Mouse (Mus musculus) adrenal gland, postnatal 4 days (tissue): ENCODE measurements around the gene Hspb8. TPM values are rescaled to one million over a fixed set of nuclear protein-coding genes. Genes with fewer than 3 reads are reported as not detected.
"Not testable (repeated sequence)": the region's sequence is repeated elsewhere in the genome, so short reads cannot be mapped to it uniquely, and the experiment has no call there.

Source experiments
- DNase-seq, 2 experiments: peaks; one replicate each; pipeline ENCODE4 v3.0.0; 2021 to 2022; ENCODE audit warnings: low spot score in 2 of 2, mixed read lengths in 2 of 2
- total RNA-seq, 2 experiments: library from RNA; stranded (reverse); gene quantifications; 2 replicates each; pipeline ENCODE4 v1.2.3; 2021

Hspb8 gene
- total RNA-seq, 2 experiments from 2014 or later: 31.0 to 39.1 TPM

DNA sequence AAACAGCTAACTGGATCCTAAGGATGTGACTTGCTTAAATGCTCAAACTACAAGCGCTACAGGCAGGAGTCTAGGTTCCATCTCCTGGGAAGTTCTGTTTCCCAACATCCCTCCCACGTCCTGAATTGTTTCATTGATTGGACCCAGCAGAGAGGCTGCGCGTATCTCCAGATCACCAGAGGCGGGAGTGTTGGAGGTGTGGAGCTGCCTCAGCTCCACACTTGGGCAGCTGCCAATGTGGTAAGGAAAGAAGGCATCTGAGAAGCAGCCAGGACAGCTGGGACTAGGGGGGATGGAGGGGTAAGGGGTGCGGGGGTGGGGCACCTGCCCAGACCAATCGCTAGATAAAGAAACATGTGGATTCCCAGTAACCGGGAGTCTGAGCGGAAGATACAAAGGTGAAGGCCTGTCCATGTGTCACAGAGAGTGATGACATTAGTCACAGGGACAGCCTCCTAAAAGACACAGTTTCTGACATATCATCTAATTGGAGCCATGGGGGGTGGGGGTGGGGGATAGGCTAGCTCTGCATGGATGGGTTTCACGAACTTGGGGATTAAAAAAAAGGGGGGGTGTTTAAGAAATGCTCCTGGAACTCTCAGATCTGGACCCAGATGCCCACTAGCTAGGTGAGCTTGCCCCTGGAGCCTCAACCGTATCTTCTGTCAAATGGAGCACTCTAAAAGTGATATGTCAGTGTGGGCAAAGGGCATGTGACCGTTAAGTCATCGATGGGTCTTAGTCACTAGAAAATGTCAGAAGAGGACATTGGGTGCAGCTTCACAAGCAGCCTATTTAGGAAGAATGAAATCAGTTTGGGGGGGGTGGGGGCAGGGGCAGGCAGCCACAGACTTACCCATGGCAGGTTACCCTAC lies 12.5 kb upstream of the Hspb8 start:
- no peak for DNase-seq

- DNase-seq: no peak
These were observed 10.2 kb upstream of the Hspb8 start for GRCm38 (mm10) chr5:116432871-116433270.

- DNase-seq: no peak
These were observed 4.0 kb upstream of the Hspb8 start for GRCm38 (mm10) chr5:116426701-116427100.

- DNase-seq: not testable (repeated sequence)
These were observed 3.0 kb upstream of the Hspb8 start for GRCm38 (mm10) chr5:116425709-116426108.

DNA sequence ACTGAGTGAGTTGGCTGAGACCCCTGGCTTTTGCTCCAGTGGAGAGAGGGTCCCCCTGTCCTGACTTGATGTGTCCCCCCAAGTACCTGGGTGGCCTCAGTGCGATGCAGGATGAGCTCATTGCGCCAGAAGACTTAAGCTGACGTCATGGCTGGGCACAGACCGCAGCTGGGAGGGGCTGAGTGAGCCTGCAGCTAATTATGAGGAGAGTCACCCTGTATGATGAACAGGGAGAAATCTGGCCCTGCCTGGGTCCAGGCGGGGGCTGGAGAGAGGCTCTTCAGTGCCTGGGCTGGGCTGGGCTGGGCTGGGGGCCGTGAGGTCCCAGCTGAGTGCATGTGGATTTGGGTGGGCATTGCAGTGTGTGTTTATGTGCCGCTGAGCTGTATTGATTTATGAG lies 2.6 kb upstream of the Hspb8 start:
- no peak for DNase-seq

DNA sequence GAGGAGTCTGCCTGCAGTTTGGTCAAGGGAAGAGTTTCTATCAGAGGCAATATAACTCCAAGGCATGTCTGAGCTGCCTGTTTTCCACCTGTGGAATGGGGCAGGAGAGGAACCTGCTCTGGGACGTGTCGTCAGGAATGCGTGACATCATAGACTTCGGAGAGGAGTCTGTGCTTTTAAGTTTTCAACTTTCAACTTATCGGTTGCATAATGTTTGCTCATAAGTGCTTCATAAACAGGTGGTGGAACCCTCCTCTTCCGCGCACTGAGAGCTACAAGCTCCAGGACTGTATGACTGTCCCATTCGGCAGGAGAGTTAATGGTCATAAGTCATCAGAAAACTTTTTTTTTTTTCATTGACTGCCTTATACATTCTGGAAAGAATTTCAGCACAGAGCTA lies 1.1 kb upstream of the Hspb8 start:
- DNase-seq: no peak

- no peak for DNase-seq
These were observed 728 bp downstream of the Hspb8 start for GRCm38 (mm10) chr5:116421791-116422481.

DNA sequence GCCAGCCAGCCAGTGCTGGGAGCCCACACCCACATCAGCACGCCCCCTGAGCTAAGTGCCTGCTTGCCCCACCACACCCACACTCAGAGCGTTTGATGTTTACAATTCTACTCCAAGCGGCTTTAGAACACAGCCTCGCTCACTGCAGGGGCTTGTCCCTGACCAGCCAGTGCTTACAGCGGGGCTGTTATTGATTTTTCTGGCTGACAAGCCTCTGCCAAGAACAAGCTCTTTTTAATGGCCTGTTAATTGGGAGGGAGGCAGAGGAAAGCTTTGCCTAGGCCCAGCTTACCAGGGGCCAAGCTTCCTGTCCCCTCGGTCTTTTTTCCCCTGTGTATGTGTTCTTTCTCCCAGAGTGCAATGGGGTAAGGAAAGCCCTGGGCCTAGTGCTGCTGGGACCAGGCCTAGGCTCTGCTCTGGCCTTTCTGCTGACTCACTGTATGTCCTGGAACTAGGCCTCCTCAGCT lies 1.9 kb downstream of the Hspb8 start:
- no peak for DNase-seq

GRCm38 (mm10) chr5:116420213-116420612 lies 2.5 kb downstream of the Hspb8 start:
- DNase-seq: no peak

DNA sequence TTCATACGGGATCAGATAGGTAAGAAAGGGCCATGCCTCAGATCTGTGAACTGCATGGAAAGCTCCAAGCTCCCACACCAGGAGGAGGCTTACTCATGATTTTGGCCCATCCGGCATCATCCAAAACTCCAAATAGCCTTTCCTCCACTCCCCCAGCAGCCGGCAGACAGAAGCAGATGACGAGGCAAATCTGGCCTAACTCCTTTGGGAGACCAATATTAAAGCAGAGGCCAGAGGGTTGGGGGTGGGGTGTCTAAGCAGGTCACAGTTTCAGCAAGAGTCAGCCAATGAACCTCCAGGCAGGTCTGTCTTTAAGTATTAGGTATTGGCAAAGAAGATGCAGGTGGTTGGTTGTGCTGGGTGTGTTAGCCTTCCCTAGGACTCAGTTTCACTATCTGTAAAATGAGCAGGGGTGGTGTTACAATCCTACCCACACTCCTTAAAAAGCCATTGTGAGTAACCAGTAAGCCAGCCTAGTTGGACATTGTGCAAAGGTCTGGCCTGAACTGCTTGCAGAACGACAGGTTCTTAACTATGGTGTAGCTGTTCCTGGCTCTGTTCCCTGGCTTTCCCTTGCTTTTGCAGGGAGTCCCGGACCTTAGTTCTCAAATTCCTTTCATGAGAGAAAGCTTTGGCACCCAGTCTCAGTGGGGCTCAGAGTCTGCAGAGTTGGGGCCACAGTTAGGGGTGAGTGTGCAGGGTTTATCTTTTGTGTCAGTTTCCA lies 3.2 kb downstream of the Hspb8 start:
- DNase-seq: no peak

GRCm38 (mm10) chr5:116416208-116416607 lies 6.5 kb downstream of the Hspb8 start:
- no peak for DNase-seq

DNA sequence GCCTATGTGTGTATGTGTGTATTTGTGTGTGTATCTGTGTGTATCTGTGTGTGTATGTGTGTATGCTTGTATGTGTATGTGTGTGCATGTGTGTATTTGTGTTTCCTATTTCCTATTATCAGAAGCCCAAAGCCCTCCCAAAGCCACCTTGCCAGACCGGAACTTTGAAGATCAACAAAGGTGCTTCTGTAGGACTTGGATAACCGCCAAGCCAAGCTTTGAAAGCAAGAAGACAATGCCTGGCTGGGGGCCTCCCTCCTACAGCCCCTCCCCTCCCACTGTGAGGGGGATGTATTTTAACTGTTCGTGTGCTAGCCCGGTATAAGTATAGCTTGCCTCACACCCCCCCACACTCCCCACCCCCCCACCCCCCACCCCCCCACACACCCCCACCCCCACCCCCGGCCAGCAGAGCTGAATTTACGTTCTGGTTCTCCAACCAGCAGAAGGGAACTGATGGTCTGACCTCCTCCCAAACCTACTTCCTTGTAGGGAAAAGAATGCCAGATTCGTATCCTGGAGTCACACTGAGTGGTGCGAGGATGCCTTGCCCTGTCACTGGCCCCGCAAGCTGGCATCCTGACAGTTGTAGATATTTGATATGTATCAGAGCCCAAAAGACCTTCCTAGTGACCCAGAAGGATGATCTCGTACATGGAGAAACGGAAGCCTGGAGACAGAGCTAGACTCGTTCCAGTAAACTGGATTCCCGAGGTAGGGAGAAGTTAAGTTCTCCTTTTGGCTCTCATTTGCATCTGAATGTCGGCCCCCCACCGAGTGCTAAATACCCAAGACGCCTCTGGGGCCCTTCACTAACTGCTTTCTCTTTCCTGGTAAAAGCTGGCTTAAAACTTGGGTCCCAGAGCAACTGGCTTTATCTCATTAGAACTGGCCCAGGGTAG lies 12.7 kb downstream of the Hspb8 start:
- DNase-seq: no peak

DNA sequence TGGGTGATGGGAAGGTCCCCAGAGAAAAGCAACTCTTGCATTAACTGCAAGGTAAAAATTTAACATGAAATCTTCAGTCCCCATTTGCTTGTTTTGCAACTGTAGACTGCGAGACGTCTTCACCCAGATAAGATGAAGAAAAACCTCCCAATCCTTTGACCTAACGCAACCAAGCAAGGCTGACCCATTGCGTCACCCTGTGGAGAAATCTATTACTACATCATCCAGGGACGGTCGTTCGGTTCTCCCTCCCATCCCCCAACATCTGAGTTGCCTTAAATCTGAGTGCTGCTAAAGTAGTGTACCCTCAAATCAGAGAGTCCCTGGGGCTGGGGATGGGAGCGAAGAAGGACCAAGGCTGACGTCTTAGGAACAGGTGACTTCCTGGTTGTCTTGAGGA lies 13.7 kb downstream of the Hspb8 start:
- no peak for DNase-seq

DNA sequence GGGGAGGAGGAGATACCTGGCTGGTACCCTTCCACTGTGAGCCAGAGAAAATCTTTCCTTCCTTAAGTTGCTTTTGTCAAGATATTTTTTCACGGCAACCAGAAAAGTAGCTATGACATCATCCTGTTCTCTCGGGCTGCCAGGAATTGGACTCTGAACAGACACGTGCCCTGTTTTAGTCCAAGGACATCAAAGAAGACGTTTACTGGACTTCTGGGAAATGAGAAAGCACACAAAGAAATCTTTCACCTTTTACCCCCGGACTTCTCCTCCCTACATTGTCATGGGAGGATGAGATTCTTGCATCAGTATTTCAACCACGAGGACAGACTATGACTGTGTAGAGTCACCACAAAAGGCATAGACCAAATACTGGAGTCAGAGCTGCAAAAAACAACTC lies 14.7 kb downstream of the Hspb8 start:
- DNase-seq: no peak

DNA sequence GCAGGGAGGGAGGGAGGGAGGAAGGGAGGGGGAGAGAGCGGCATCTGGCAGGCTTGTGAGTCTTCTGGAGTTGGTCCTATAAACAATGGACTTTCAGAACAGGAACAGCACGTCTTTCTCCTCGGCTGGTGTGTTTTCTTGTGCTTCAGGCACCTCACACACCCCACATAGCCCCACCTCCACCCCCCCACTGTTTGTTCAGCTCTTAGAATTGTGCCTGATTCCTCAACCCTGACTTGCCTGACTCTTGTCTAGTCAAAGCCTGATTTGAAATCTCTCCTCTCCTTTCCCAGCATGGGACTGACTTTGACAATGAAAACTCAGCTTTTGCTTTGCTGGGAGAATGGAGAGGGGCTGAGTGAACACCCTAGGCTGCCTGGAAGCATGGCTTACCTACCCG lies 15.3 kb downstream of the Hspb8 start:
- no peak for DNase-seq

DNA sequence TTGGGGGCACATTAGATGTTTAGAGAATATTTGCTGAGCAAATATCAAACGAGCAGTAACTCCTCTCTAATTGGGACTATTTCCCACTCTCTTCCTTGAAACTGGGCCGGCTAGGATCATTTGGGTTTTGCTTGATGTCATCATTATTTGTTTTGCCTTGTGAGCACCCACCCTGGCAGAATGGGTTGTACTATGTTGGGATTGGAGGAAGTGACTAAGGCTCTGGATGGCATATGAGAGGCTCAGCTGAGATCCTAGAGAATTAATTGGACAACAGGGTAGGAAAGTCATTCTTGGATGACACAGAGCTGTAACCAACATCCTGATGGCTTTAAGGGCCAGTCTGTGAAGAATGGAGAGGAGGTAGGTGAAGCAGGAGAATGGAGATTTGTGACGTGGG lies 16.2 kb downstream of the Hspb8 start:
- DNase-seq: no peak

DNA sequence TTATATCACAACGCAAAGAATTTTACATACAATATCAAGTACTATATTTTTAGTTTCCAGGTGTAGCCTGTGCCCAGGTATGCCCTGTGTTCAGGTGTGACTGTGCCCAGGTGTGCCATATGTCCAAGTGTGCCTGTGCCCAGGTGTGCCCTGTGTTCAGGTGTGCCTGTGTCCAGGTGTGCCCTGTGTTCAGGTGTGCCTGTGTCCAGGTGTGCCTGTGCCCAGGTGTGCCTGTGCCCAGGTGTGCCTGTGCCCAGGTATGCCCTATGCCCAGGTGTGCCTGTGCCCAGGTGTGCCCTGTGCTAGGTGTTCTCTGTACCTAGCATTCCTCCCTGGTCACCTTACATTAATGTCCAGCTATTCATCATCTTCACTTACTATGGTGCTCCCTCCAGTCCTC lies 16.7 kb downstream of the Hspb8 start:
- no peak for DNase-seq

DNA sequence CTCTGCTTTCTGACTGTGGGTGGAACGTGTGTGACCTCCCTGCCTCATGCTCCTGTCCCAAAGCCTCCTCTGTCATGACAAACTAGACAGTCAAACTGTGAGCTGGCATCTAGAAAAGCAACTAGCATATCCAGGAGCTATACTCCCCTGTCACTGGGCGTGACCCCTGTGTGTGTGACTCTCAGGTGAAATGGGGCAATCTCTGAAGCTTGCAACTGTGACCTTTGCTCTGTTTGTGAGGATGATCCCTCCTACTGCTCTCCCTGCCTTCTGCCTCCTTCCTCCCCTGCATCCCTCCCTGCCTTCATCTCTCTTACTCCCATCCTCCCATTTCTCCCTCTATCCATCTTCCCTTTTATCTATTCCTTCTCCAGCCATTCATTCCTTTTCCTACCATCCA lies 18.6 kb downstream of the Hspb8 start:
- DNase-seq: no peak

DNA sequence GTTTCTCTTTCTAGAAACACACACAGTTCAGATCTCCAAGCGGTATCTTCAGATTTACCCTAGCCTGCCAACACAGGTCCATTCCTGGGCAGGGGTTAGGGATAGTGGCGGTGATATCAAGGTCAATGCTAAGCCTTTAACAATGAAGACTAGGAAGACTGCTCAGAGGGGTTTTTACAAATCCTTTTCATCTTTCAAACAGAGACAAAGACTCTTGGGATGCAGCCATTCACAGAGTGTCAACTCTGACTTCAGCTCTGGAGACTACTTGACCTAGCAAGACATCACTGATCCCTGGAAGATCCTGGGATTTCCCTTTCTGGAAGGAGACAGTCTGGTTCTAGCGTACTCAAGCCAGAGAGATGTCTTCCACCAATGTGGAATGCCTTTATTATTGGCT lies 21.9 kb downstream of the Hspb8 start:
- no peak for DNase-seq

DNA sequence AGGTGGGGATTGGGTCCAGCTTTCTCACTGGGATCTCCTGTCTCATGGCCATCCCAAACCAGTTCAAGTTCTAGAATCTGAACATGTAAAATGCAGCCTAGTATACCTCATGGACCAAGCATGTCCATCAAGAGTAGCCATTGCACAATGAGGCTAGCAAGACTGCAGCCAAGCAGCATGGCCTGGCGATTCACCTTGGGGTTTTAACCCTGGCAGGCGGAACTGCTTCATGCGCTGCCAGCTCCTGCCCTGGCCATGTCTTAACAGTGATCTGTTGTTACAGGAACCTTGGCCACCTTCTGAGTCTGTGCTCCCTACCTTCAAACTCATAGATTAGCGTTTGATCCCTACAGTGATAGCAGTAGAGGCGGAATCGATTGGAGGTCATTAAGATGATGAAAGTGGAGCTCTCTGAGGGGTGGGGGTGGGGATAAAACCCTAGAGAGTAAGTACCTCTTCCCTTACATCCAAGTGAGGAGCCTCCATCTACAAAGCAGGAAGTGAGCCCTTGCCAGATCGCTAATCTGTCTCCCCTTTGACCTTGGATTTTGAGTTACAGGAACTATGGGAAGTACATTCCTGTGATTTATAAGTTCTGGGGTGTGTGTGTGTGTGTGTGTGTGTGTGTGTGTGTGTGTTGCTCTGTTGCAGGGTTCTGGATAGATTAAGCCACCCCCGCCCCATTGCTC lies 22.5 kb downstream of the Hspb8 start:
- DNase-seq: no peak
